Mouse (Mus musculus) ES-Bruce4 (cell line): ENCODE results near the gene Abca3.

ENCODE experiments used
- EP300 ChIP-seq: IDR thresholded peaks from 2 replicates; pipeline ENCODE4 v1.6.1; 2011; ENCODE audit warnings: low read depth, low read length; ENCODE audit not compliant: insufficient read depth
- POLR2A ChIP-seq: IDR thresholded peaks from one replicate; pipeline ENCODE4 v1.8.1; 2011; ENCODE audit warnings: low read length; ENCODE audit not compliant: insufficient read depth

GRCm38 (mm10) chr17:24427170-24427557 lies 75.4 kb downstream of the Abca3 start:
- TF ChIP-seq EP300 (no peak), POLR2A (no peak)
